Mouse (Mus musculus) Muller cell, postnatal 12 days (primary cell): ENCODE data around the gene Rasgrf1.
A peak's percentile ranks its signal among the peaks of the same experiment; 100 is the strongest.

ENCODE experiments used
- DNase-seq: peaks from one replicate; pipeline ENCODE4 v3.0.0-alpha.2; 2015; ENCODE audit errors: inconsistent ontology term

Gene Rasgrf1

DNA sequence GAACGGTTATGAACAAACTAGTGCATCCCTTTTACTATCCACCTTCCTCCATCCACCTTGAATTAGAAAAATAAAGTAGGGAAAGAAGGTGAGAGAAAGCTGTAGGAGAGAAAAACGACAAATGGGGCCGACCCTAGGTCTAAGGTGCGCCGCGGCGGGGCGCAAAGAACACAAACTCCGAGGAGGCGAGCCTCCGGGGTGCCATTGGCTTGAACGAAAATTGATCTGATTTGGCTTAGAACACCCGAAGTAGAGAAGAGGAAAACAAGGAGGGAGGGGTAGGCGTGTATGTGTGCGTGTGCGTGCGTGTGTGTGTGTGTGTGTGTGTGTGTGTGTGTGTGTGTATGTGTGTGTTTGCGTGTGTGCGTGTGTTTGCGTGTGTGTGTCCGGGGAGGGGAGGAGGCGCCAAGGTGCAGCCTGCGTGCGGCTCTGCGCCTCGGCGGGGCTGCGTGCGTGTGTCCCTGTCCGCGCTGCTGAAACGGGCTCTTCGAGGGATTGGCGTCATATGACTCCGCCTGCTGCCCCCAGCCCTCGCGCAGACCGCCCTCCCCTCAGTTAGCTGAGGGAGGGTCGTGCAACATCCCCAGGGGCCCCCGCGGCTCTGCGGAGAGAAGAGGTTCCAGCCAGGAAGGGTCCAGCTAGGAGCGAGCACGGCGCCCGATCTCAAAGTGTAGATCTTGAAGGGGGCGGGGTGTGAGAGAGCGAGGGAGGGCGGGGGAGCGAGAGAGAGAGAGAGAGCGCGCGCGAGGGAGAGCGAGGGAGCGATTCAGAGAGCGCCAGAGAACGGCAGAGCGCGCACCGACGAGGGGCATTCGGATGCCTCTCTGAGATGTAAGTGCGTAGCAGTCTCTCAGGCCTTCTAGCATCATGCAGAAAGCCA is at the start of gene Rasgrf1:
Gene Rasgrf1 (plus strand): TSS at position 778 of the 880 bp plus-strand sequence.
- DNase-seq = peak; percentile 62

DNA sequence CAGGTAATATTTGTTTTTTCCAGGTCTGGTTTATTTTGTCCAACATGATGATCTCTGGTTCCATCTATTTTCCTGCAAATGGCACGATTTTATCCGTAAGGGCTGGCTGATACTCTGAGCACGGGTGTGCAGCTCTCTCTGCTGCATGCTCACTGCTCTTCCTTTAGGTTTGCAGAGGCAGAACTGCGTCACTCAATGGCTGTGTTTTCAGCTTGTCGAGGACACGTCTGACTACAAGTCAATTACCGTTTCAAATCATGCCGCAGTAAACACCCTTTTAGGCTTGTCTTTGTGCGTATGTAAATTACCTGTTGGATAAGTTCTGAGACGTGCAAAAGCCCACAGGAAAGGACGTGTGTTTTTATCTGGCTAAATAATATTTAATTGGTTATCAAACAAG is 49.6 kb upstream of the Rasgrf1 start:
- no peak for DNase-seq

DNA sequence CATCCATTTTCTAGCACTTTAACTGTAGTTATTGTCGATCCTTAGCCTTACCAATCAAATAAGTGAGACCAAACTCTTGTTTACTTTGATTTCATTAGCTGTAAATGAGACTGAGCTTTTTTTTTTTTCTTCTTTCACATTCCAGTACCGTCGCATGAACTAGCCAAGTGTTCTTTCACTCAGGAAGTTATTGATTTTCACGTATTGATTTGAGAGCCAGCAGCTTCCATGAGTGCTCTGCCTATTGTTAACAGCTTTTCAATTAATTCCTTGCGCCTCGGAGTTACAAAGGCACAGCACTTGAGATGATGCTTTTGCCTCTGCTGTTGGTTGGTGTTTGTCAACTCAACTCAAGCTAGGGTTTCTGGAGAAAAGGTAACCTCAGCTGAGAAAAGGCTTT is 49.1 kb upstream of the Rasgrf1 start:
- DNase-seq = no peak

DNA sequence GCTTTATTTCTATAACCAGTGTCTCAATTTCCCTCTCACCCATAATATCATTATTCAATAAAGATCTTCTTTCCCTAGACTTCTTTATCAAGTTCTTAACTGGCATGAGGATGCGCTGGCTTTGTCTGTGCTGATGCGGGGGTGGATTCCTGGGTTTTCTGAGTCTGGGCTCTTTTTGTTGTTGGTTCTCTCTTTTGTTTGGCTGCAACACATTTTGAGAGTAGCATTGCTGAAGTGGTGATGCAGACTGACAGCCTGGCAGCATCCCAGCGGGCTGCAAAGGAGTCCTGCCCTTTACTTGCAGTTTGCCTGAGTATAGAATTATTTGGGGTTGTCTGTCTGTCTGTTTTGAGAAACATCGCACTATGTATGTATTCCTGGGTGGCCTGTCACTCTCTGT is 42.6 kb upstream of the Rasgrf1 start:
- DNase-seq = peak; percentile 67

DNA sequence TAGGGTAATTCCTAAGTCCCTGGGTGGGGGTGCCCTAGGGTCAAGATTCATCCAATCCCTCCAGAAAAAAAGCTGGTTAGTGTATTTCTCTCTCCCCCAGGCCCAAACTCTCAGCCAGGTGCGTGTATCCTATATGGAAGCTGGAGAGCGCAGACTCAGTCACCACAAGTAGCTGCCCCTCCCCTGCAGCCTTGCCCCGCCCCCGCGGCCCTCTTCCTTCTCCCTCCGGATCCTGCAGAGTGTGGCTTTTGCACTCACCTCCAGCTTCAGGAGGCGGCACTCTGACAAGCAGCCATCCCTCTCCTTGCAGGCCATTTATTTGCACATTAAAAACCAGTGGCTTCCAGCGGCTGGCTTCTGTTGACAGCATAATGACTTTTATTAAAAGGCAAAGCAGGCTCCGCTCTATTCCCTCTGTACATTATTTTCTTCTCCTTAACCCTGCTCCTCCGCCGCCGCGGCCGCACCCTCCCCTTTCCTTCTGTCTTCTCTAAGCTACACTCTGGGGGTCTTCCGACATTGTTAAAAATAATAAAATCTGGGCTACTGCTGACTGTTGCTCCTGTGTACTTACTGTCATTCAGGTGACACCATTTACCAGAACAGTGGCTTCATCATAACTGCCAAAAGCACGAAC is 41.5 kb upstream of the Rasgrf1 start:
- no peak for DNase-seq

DNA sequence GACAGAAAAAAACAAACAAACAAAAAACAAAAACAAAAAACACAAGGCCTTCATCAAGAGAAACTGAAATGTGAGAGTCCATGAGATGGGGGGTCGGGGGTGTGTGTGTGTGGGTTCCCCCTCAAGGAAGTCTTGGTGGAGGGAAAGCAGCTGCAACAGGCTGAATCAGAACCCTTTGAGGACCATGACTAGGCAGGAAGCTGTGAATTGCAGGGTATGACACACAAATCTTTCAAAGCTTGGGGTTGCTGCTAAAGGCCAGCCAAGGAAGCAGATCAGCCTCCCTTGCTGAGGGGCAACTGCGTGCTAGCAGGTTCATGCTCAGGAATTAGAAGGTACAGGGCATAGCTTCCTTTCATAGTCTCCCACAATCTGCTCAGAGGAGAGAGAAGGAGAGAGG is 40.1 kb upstream of the Rasgrf1 start:
- no peak for DNase-seq

DNA sequence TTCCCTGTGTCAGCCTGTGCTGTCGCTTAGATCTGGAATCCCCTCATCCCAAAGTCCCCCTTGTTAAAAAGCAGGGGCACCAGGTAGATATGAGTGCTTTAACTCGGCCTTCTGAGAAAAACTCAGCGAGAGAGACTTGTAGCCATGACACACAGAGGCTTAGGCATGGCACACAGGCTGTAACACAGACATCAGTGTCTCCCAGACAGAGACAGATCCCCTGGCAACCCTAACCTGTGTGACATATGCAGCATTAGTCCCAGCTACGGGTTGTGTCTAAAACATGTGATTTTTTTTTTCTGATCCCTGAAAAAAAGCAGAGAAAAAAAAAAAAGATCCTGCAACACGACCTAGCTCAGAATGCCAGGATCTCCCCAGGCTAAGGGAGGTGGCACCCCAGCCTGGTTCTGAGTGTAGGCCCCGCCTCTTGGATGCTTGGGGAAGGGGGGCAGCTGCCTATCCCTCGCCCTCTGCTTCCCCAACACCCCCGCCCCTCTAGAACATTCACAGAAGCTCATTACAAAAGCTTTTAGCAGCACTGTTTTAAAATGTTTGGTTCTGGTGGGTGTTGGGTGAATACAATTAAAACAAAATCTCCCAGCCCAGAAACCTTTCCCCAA is 39.1 kb upstream of the Rasgrf1 start:
- no peak for DNase-seq

DNA sequence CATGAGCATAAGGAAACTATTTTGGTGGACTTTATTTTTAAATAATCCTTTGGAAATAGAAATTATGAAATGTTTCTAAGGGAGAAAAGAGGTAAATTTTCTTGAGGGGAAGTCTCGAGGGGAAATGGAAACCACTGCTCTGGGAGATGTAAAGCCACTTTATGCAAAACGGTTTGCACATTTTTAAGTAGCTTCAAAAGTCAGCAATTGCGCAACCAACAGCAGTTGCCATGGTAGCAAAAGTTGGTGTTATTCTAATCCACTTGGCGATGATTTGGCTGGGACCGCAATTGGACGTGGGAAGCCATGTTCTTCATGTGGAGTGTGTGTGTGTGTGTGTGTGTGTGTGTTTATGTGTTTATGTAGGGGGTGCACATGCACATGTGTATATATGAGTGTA is 37.6 kb upstream of the Rasgrf1 start:
- no peak for DNase-seq

DNA sequence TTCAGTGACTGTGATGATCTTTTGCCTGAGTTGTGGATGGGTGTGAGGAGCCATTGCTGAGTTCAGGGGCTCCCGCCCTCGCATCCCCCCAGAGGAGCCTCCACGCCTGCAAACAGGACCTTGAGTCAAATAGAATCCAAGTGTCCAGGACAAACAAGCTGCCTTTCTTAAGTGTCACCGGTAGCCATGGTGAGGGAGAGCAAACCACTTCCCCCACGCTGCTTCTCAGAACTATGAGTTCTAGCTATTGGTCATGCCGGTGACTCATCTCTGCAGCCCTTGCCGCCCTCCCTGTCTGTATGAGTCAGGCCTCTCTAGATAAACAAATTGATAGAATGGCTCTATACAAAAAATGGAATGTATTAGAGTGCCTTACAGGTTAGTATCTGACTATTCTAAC is 35.3 kb upstream of the Rasgrf1 start:
- DNase-seq = peak; percentile 87

DNA sequence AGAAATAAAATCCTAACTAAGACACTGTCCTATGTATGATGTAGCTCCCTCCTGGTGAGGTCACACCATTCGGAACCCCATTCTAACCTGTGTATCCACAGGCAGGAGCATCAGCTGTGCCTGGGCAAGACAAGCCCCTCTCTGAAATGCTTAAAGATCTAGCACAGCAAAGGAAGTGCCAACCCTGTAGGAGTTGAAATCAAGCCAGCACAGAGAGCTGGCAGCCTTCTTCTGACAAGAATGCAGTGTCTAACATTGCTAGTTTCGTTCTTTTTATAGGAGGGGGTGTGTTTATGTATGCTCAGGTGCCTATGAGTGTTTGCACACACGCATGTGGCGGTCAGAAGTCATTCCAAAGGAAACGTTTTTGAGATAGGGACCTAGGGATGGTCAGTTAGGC is 34.2 kb upstream of the Rasgrf1 start:
- no peak for DNase-seq

DNA sequence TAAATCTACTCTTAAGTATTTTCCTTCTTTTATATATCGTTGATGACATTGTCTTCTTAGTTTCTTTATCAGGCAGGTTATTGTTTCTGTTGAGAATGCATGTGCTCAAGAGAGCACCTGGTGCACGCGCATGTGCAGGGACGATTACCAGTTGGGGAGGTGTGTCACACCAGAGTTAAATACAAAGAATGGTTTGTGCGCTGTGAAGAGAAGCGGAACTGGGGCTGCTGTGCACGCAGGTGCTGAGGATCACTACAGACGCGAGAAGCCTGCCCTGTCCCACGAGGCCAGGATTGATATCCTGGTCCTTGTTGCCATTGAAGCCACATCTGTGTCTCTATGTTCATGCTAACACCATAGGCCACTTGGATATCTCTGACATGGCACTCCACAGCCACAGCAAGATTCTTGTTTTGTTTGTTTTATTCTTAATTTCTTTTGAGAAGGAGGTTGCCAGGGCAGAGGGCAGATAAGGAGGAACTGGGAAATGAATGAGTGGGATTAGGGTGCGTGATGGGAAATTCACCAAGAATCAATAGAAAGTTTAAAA is 31.2 kb upstream of the Rasgrf1 start:
- no peak for DNase-seq

DNA sequence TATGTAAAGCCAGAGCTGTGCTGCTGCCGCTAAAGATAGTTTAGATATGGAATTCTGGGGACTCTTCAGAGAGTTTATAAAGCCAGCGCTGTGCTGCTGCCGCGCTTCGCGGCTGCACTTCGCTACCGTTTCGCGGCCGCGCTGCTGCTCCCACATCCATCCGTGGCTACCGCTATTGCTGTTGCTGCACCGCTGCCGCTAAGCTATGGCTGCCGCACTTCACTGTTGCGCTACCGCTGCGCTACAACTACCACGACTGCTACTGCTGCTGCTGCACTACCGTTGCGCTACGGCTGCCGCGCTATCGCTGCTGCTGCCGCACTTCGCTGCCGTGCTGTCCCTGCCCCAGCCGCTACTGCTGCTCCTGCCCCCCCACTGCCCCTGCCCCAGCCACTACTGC is 30.1 kb upstream of the Rasgrf1 start:
- DNase-seq = no peak

DNA sequence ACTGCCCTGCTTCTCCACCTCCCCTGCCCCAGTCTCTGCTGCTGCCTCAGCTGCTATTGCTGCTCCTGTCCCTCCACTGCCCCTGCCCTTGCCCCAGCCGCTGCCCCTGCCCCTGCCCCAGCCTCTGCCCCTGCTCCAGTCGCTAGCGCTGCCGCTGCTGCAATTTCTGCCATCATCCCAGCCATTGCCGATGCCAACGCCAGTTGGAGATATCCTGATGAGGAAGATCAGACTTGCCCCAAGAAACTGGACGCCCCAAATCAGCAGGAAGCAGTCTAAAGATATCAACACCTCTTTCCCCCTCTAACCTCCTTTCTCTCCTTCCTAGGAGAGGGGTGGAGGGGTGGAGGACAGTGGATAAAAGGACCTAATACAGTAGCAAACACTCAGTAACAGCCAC is 28.2 kb upstream of the Rasgrf1 start:
- no peak for DNase-seq

DNA sequence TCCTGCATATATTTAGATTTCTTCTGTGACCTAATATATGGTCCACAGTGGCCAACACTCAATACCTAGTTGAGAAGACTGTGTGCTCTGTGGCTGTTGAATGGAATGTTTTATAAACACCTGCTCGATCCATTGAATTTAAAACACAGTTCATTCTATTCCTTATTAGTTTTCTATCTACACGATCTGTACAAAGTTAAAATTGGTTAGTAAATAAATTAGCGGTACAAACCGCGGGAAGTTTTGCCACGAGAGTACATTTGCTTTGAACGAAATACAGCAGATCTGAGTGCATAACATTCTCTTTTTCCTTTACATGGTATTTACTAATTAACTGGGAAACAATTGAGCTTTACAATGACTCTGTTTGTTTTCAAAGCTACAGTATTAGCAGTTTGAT is 27.1 kb upstream of the Rasgrf1 start:
- DNase-seq = peak; percentile 49

DNA sequence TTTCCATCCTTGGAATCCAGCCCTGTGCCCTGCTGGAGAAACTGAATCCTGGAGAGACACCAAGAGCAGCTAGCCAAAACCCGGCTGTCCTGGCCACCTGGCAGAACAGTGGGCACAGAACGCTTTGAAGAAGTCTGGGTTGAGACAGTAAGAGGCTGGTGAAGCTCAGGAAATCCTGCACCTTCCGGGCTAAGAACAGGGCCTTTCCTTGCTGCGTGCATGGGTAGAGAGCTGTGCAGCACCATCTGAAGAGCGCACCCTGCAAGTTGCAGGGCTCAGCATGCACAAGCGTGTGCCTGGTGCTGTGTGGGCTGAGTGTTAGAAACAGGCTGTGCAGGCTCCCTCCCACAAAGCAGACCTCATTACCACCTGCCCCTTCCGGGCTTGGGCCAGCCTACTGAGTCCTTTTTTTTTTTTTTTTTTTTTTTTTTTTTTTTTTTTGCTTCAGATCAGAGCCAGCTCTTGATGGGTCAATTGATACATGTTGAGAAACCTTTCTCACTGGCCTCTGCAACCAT is 23.9 kb upstream of the Rasgrf1 start:
- DNase-seq = no peak

DNA sequence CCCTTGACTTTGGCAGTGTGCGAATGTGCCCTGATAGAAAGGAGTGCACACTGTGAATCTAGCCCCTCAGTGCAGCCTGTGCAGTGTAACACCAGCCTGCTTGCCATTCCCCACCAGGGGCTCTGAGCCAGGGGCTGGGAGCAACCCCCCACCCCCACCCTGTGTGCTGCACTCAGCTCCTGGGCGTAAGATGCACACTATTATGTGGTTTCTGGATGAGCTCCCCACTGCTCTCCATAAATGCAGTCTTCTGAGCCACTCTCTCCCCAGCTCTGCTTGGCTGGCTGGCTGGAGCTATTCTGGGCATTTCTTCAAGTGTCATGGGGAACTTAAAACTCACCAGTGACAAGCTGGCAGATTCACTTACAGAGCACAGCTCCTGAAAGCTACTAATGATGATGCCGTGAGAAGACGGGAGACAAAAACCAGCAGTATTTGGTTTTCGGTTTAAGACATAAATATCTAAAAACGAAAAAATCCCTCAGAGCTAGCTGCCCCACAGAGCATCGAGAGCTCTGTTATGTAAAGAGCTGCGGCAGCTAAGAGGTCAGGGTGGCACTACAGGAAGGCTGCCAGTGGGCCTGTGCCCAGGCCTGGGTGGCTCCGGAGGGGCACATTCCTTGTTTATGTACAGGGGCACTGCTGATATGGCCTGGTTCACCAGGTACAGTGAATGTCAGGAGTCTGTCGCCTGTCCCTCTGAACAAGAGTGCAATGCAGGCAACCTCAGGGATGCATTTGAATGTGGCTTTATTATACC is 18.0 kb upstream of the Rasgrf1 start:
- peak; percentile 39 for DNase-seq

DNA sequence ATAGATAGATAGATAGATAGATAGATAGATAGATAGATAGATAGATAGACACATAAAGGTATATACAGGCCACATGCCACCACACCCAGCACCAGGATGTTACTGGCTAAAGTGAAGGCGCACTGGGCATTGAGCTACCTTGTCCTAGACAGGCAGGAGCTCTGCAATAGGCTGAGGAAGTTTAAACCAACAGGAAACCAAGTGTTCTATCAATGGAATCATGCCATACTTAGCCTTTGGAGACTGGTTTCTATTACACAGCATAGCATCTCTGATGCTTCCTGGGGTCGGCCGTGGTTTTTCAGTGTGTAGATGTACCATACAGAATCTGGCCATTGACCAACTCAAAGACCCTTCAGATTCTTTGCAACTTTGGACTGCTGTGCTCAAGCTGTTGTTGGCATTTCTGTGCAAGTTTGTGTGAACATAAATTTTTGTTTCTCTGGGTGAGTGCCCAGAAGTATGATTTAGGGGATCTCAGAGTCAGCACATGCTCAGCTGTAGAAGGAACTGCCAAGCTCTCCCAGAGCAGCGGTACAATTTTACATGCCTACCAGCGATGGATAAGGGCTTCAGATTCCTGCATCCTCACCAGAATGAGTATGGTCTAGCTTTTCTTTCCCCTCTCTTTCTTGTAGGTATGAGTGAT is 17.0 kb upstream of the Rasgrf1 start:
- no peak for DNase-seq

DNA sequence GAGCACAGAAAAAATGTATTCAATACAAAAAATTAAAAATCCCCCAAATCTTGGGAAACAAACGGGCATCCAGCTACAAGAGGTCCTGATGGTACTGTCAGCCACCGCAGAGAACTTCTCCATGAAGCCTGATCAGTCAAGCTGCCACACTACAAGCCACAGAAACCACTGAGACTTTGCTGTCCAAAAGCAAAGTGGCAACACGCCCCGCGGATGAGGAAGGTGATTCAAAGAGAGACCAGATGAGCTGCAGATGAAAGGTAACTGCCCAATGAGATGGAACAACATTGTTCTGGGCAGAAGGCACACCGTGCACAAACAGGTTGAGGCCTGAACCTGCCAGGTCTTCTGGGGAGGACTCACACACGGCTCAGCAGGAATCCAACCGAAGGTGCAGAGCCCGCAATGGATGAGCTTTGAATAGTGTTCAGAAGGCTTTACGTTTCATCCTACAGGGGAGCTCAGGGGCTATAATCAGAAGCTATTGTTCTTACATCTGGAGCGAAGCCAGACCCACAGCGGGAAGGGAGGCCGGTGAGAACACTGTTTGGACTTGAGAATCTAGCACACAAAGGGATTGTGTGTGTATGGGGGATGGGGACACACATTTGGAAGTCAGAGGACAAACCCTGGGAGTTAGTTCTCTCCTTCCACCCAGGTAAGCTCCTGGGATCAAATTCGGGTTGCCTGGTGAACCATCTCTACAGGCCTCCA is 9.4 kb upstream of the Rasgrf1 start:
- no peak for DNase-seq

DNA sequence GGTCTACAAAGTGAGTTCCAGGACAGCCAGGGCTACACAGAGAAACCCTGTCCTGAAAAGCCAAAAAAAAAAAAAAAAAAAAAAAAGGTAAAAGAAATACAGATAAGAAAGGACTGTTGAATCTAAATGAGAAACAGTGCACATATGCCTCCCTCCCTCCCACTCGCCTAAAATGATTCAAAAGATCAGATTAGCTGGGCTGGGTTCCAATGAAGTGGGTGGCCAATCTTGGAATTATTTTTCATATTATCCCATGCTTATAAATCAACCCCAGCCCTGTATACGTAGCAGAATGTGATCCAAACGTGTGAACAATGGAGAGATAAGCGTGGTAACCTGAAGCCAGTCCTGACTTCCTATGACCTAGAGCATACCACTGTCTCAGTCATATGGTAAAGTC is 8.5 kb upstream of the Rasgrf1 start:
- no peak for DNase-seq

DNA sequence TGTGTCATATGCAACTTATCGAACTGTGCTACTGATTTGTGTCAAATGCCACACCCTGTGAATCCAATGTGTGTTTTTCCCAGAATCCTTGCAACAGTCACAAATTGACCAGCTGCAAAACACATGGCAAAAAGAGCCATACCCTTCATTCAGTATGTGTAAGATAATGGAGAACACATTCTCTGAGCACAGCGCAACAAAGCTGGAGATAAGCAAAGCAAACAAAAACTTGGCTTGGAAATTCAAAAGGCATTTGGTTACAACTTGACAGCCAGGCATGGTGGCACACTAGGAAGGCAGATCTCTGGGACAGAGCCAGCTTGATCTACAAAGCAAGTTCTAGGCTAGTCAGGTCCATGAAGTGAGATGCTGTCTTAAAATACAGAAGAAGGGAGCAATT is 6.9 kb upstream of the Rasgrf1 start:
- no peak for DNase-seq
